Mouse (Mus musculus) G1E (cell line): ENCODE results near the gene Olfr766-ps1.
A peak's percentile ranks its signal among the peaks of the same experiment; 100 is the strongest.

Source experiments
- CTCF ChIP-seq: IDR thresholded peaks from 2 replicates; pipeline ENCODE4 v1.5.1; 2012; ENCODE audit warnings: low read depth, low read length, inconsistent platforms, mixed read lengths
- TAL1 ChIP-seq: conservative IDR thresholded peaks from 2 replicates; pipeline ENCODE4 v1.6.1; 2012; ENCODE audit warnings: low read depth, low read length, inconsistent platforms, mixed read lengths

- TF ChIP-seq CTCF (peak; percentile 70), TAL1 (no peak)
These were observed 42.6 kb downstream of the Olfr766-ps1 start for GRCm38 (mm10) chr10:129026018-129026662.
